Mouse (Mus musculus): ENCODE data around the gene Il17rd.

- TF ChIP-seq POLR2A (IDR thresholded peaks at IDR 0.05; ENCODE audit: insufficient read depth, low read depth, low read length) = no peak
- TF ChIP-seq CTCF (IDR thresholded peaks at IDR 0.05; ENCODE audit: insufficient read depth, low read depth, low read length) = no peak
These were observed 101.2 kb downstream of the Il17rd start for GRCm38 (mm10) chr14:27139968-27140367.

Data from olfactory bulb, adult 2 months (tissue).